Mouse (Mus musculus) spleen, adult 2 months (tissue): ENCODE results near the gene Ddc. TPM values are rescaled to one million over a fixed set of nuclear protein-coding genes. Genes with fewer than 3 reads are reported as not detected.
A peak's percentile ranks its signal among the peaks of the same experiment; 100 is the strongest.

Experiments used
- DNase-seq, 2 experiments: peaks; one replicate each; pipeline versions ENCODE4 v3.0.0 to v3.0.0-alpha.2; 2012 to 2021; ENCODE audit warnings: low spot score in 2 of 2, low read depth in 1 of 2
- H3K27ac ChIP-seq: fragments of 200-500 bp; 2 replicates; pipeline ENCODE4 v1.5.1; 2012; ENCODE audit warnings: low read length, inconsistent platforms; ENCODE audit not compliant: insufficient read depth
- H3K27me3 ChIP-seq: fragments of 200-500 bp; 2 replicates; pipeline ENCODE4 v1.6.1; 2012; ENCODE audit warnings: mild to moderate bottlenecking, moderate library complexity, low read length, inconsistent platforms; ENCODE audit not compliant: control insufficient read depth, insufficient read depth
- H3K36me3 ChIP-seq: fragments of 200-500 bp; 2 replicates; pipeline ENCODE4 v1.6.1; 2012; ENCODE audit warnings: mild to moderate bottlenecking, low read length, inconsistent platforms; ENCODE audit not compliant: control insufficient read depth, insufficient read depth
- H3K4me1 ChIP-seq: fragments of 200-500 bp; 2 replicates; pipeline ENCODE4 v1.6.1; 2011; ENCODE audit warnings: inconsistent platforms; ENCODE audit not compliant: control insufficient read depth, insufficient read depth, insufficient read length
- H3K4me3 ChIP-seq: fragments of 200-500 bp; 2 replicates; pipeline ENCODE4 v1.5.1; 2011; ENCODE audit warnings: mild to moderate bottlenecking, inconsistent platforms; ENCODE audit not compliant: insufficient read depth, insufficient read length; ENCODE audit errors: extremely low read depth
- CTCF ChIP-seq: fragments of 200-500 bp; IDR thresholded peaks from 2 replicates; pipeline ENCODE4 v1.5.1; 2011; ENCODE audit warnings: mild to moderate bottlenecking, inconsistent platforms; ENCODE audit not compliant: insufficient read depth, insufficient read length, insufficient replicate concordance; ENCODE audit errors: extremely low read depth
- POLR2A ChIP-seq: fragments of 200-500 bp; IDR thresholded peaks from 2 replicates; pipeline ENCODE4 v1.6.1; 2011; ENCODE audit warnings: low read depth, low read length, inconsistent platforms
- WGBS: fragments of 180-500 bp; shearing (Covaris S2); methylation state at CpG from one replicate; pipeline ENCODE4 v1.1.7; 2018; 5-methylcytosine and 5-hydroxymethylcytosine counted together
- polyA plus RNA-seq: library from polyadenylated mRNA; depleted of rRNA; stranded (reverse); fragments of >200 nt; gene quantifications from 2 replicates; pipeline ENCODE4 v1.2.3, GENCODE M21; 2012

The Ddc gene
- polyA plus RNA-seq, 1 experiment, result 0.35 TPM

GRCm38 (mm10) chr11:11819206-11819605 is 78.7 kb downstream of the Ddc start:
- Histone ChIP-seq H3K36me3 (no peaks in the 10 kb centered on the region), H3K27ac (no peak overlapping the region), H3K4me1 (no peaks in the 10 kb centered on the region), H3K4me3 (no peak overlapping the region), H3K27me3 (no peaks in the 10 kb centered on the region)
- no peak for DNase-seq
- 78% methylated on average over 5 of the region's 5 CpGs for WGBS
- TF ChIP-seq CTCF (no peak), POLR2A (no peak)

DNA sequence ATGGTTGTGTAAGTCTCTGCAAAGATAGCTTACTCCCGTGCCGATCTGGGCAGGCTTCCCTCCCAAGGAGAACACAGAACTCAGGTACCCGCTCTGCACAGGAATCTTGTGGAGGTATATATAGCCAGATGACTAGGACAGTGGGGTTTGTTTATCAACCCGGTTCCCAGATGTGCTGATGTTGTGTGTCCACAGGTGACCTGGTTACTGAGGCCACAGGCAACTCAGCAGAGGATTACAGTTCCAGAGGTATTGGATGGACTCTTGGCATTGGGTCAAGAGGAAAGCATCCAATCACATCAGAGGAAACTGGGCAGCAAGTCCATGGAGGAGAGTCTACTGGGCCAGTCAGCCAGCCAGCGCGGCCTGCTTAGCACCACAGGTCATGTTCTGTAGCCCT is 79.1 kb downstream of the Ddc start:
- H3K4me3 ChIP-seq, result no peak overlapping the region
- no peak overlapping the region for H3K27ac ChIP-seq
- no peaks in the 10 kb centered on the region for H3K4me1 ChIP-seq
- H3K36me3 ChIP-seq, result no peaks in the 10 kb centered on the region
- DNase-seq, result no peak
- no peak for TF ChIP-seq CTCF
- no peak for TF ChIP-seq POLR2A
- no peaks in the 10 kb centered on the region for H3K27me3 ChIP-seq
- WGBS, result 92% methylated on average over 6 of the region's 6 CpGs

DNA sequence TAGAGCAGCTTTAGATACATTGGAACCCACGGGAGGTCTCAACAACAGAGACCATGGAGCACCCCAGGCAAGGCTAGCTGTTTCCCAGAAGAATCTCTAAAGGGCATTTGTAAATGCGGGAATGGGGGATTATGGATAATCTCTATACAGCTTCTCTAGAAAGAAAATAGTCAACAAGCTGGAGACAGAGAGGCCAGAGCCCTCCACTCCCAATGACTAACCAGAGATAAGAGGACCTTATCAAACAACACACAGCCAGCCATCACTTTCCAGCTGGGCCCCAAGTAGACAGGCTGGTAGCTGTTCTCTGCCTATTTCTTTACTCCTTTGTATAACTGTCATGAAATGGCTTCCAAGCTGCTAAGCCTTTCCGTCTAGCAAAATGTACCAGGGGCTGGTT is 82.2 kb downstream of the Ddc start:
- DNase-seq, result no peak
- Histone ChIP-seq H3K27ac (no peak overlapping the region), H3K4me1 (peaks cover 2% of the 10 kb centered on the region; the same call in 1 of the 2 replicates), H3K27me3 (no peaks in the 10 kb centered on the region), H3K36me3 (no peaks in the 10 kb centered on the region), H3K4me3 (no peak overlapping the region)
- TF ChIP-seq POLR2A (no peak), CTCF (no peak)
- 81% methylated on average over 3 of the region's 3 CpGs for WGBS

DNA sequence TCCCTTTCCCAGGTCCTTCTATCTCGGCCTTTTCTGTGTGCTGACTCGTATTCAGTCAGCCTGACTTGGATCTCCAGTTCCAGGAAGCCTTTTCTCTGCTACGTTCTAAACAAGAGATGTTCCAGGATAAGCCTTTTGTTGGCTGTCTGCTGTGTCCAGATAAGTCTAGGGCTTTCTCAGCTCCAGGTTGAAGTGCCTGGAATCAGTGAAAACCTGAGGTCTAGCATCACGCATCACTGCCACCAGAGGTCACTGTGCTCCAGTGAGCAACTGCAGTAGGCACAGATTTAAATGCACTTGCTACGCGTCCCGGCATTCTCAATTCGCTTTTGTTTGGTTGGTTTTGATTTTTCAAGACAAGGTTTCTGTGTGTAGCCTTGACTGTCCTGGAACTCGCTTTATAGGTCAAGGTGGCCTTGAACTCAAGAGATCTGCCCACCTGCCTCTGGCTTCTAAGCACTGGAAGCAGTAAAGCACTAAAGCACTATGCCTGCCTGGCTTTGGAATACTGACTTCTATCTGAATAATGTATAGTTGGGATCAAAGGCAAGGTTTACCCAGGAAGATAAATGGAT is 86.0 kb downstream of the Ddc start:
- H3K27me3 ChIP-seq, result no peaks in the 10 kb centered on the region
- peaks cover 4% of the 10 kb centered on the region; the same call in 1 of the 2 replicates for H3K4me1 ChIP-seq
- no peak overlapping the region for H3K4me3 ChIP-seq
- no peaks in the 10 kb centered on the region for H3K36me3 ChIP-seq
- no peak overlapping the region for H3K27ac ChIP-seq
- DNase-seq, result peak; percentile 47 to 66
- 18% methylated on average over 9 of the region's 9 CpGs for WGBS
- TF ChIP-seq POLR2A, result no peak
- TF ChIP-seq CTCF, result peak; percentile 77; the same call in 1 of the 2 replicates

DNA sequence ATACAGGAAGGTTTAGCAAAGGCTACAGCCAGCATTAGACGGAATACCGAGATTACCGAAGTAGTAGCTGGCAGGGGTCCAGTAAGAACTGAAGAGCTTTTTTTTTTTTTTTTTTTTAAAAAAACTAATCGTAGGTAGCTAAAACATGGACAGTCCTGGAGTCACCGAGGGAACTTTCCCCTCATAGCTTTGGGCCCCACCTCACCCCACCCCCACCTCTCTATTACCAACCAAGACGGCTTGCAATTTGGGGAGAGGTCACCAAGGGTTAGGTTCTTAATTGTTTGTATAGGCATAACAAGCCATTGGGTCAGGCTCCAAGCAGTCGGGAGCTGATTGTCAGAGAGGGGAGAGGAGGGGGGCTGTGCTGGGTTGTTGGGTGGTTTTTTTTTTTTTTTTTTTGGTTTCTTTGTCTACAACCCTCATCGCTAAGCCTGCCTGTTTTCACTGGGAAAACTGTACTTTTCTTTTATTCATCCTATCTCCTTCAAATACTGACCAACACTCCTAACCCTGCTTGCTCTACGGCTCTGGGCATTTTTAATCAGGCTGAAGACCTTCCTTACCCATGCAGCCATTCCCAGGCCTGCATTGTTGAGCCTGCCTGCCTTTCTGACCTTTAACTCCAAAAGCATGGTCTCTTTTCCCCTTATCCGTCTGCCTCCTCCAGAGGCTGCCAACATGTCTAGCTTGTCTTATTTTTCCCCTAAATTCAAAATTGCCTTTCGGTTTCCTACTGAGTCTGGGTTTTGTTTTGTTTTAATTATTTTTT is 88.4 kb downstream of the Ddc start:
- peaks cover 4% of the 10 kb centered on the region; the same call in 1 of the 2 replicates for H3K4me1 ChIP-seq
- WGBS, result 24% methylated on average over 11 of the region's 11 CpGs
- DNase-seq, result no peak

DNA sequence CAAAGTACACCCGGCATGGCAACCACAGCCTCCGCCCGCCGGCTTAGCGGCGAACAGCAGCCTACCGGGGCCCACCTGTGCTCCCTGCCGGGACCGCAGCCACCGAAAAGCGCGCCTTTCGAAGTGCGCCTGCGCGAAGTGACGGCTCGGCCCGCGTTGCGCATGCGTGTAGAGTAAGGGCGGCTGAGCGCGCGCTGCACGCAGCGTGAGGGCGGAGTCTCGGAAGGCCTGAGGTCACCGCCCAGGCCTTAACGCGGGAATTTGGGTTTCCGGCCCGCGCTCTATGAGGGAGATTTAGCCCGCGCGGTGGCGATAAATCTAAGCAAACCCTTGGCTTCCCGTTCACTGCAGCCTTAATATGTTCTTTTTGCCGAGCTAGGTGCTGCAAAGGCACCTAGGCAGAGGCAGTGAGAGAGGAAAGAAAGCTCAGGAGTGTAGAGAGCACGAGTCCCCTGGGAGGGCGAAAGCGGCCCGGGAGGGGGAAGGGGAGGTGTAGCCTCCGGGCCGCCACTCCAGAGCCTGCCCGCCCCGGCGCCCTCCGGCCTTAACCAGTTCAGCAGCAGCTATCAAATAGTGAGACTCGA is 89.0 kb downstream of the Ddc start, which contains the start of gene Fignl1:
Gene Fignl1, minus strand, starts transcription at position 143 of the 584 bp plus-strand sequence.
- Histone ChIP-seq H3K27me3 (no peaks in the 10 kb centered on the region), H3K27ac (peak within 1 kb of the TSS; percentile 90), H3K36me3 (peaks cover 1% of the 10 kb centered on the region; the same call in 1 of the 2 replicates), H3K4me1 (peaks cover 4% of the 10 kb centered on the region; the same call in 1 of the 2 replicates), H3K4me3 (peak within 1 kb of the TSS; percentile 90)
- peak; percentile 94 to 96 for DNase-seq
- TF ChIP-seq POLR2A, result peak; percentile 6; the same call in 1 of the 2 replicates
- peak; percentile 36; the same call in 1 of the 2 replicates for TF ChIP-seq CTCF
- under 1% methylated on average over 53 of the region's 53 CpGs for WGBS

More for the DNA sequence above, 88.4 kb downstream of the Ddc start:
- Histone ChIP-seq H3K4me3 (peak overlapping the region; percentile 90), H3K27ac (peak overlapping the region; percentile 90), H3K27me3 (no peaks in the 10 kb centered on the region), H3K36me3 (peaks cover 1% of the 10 kb centered on the region; the same call in 1 of the 2 replicates)
- no peak for TF ChIP-seq POLR2A
- no peak for TF ChIP-seq CTCF
